Mouse (Mus musculus) midbrain, embryonic 13.5 days (tissue): ENCODE data around the gene Mrrf. TPM values are rescaled to one million over a fixed set of nuclear protein-coding genes. Genes with fewer than 3 reads are reported as not detected.

ENCODE experiments used
- ATAC-seq: fragments of 200-750 bp; cut with Nextera tagmentation; 2 replicates; pipeline ENCODE4 v1.8.0; 2017; ENCODE audit warnings: mild to moderate bottlenecking, moderate TSS enrichment, moderate library complexity
- H3K27ac ChIP-seq: fragments of 300-500 bp; sonication (generic); 2 replicates; pipeline ENCODE4 v1.5.1; 2015; ENCODE audit warnings: inconsistent platforms, mild to moderate bottlenecking, moderate library complexity
- H3K27me3 ChIP-seq: fragments of 300-500 bp; sonication (generic); 2 replicates; pipeline ENCODE4 v1.6.1; 2015; ENCODE audit warnings: mild to moderate bottlenecking, inconsistent platforms
- H3K36me3 ChIP-seq: fragments of 300-500 bp; sonication (generic); 2 replicates; pipeline ENCODE4 v1.6.1; 2015; ENCODE audit warnings: mild to moderate bottlenecking, inconsistent platforms
- H3K4me1 ChIP-seq: fragments of 300-500 bp; sonication (generic); replicated peaks from 2 replicates; pipeline ENCODE4 v1.6.1; 2015; ENCODE audit warnings: inconsistent platforms
- H3K4me2 ChIP-seq: fragments of 300-500 bp; sonication (generic); replicated peaks from 2 replicates; pipeline ENCODE4 v1.6.1; 2015; ENCODE audit warnings: moderate library complexity, mild to moderate bottlenecking, inconsistent platforms
- H3K4me3 ChIP-seq: fragments of 300-500 bp; sonication (generic); replicated peaks from 2 replicates; pipeline ENCODE4 v1.5.1; 2015; ENCODE audit warnings: mild to moderate bottlenecking, inconsistent platforms
- H3K9ac ChIP-seq: fragments of 300-500 bp; sonication (generic); replicated peaks from 2 replicates; pipeline ENCODE4 v1.6.1; 2015; ENCODE audit warnings: mild to moderate bottlenecking, inconsistent platforms
- H3K9me3 ChIP-seq: fragments of 300-500 bp; sonication (generic); 2 replicates; pipeline ENCODE4 v1.6.1; 2016; ENCODE audit warnings: mild to moderate bottlenecking, inconsistent platforms
- WGBS: fragments of 180-500 bp; shearing (Covaris S2); methylation state at CpG from one replicate; pipeline ENCODE4 v1.1.7; 2015; 5-methylcytosine and 5-hydroxymethylcytosine counted together
- polyA plus RNA-seq: library from polyadenylated mRNA; unstranded; fragments of >200 nt; fragmentation: Nextera tagmentation; extraction: Ambion mirVana; gene quantifications from 2 replicates; pipeline ENCODE4 v1.2.1, GENCODE M21; 2015

Mrrf gene
- polyA plus RNA-seq, 1 experiment from 2014 or later, result 24.5 TPM

- Histone ChIP-seq H3K27ac (no peak overlapping the region), H3K4me3 (no peak overlapping the region), H3K9ac (no peak overlapping the region), H3K9me3 (no peaks in the 10 kb centered on the region), H3K4me2 (no peak overlapping the region), H3K4me1 (no peaks in the 10 kb centered on the region), H3K27me3 (no peaks in the 10 kb centered on the region), H3K36me3 (no peaks in the 10 kb centered on the region)
- ATAC-seq, result no peak
- WGBS, result 67% methylated on average over 7 of the region's 7 CpGs
Measured at GRCm38 (mm10) chr2:36222168-36222848, 86.1 kb downstream of the Mrrf start.

- Histone ChIP-seq H3K9me3 (no peaks in the 10 kb centered on the region), H3K27me3 (no peaks in the 10 kb centered on the region), H3K4me3 (no peak overlapping the region), H3K4me1 (no peaks in the 10 kb centered on the region), H3K9ac (no peak overlapping the region), H3K36me3 (no peaks in the 10 kb centered on the region), H3K27ac (no peak overlapping the region), H3K4me2 (no peak overlapping the region)
- no peak for ATAC-seq
Measured at GRCm38 (mm10) chr2:36223436-36223835, 87.2 kb downstream of the Mrrf start.

GRCm38 (mm10) chr2:36224153-36224552 lies 88.0 kb downstream of the Mrrf start:
- Histone ChIP-seq H3K4me2 (no peak overlapping the region), H3K9me3 (no peaks in the 10 kb centered on the region), H3K4me3 (no peak overlapping the region), H3K4me1 (no peaks in the 10 kb centered on the region), H3K36me3 (no peaks in the 10 kb centered on the region), H3K27me3 (0 out of 2 replicates have a peak, but pooled peaks cover 6% of the 10 kb centered on the region), H3K9ac (no peak overlapping the region), H3K27ac (no peak overlapping the region)
- WGBS, result 85% methylated on average over 7 of the region's 7 CpGs
- ATAC-seq, result no peak

GRCm38 (mm10) chr2:36224599-36224998 lies 88.4 kb downstream of the Mrrf start:
- Histone ChIP-seq H3K9ac (no peak overlapping the region), H3K4me3 (no peak overlapping the region), H3K4me2 (no peak overlapping the region), H3K9me3 (no peaks in the 10 kb centered on the region), H3K27ac (no peak overlapping the region), H3K27me3 (0 out of 2 replicates have a peak, but pooled peaks cover 7% of the 10 kb centered on the region), H3K4me1 (no peaks in the 10 kb centered on the region), H3K36me3 (no peaks in the 10 kb centered on the region)
- 41% methylated on average over 2 of the region's 2 CpGs for WGBS
- ATAC-seq, result no peak

- Histone ChIP-seq H3K9me3 (no peaks in the 10 kb centered on the region), H3K27me3 (peaks cover 26% of the 10 kb centered on the region), H3K9ac (peak within 1 kb of the TSS; percentile 61), H3K4me2 (peak within 1 kb of the TSS; percentile 63), H3K4me1 (peaks cover 10% of the 10 kb centered on the region), H3K4me3 (peak within 1 kb of the TSS; percentile 37), H3K27ac (no peak within 1 kb of the TSS), H3K36me3 (no peaks in the 10 kb centered on the region)
- WGBS, result 2% methylated on average over 18 of the region's 18 CpGs
- ATAC-seq, result peak; percentile 61
Measured at GRCm38 (mm10) chr2:36230366-36230765, 94.2 kb downstream of the Mrrf start, which contains the start of gene Ptgs1. Gene Ptgs1 (plus strand): TSS chr2:36230426.

GRCm38 (mm10) chr2:36230967-36231366 lies 94.8 kb downstream of the Mrrf start:
- Histone ChIP-seq H3K27me3 (peaks cover 26% of the 10 kb centered on the region), H3K9ac (peak overlapping the region; percentile 61; the same call in 1 of the 2 replicates), H3K9me3 (no peaks in the 10 kb centered on the region), H3K4me3 (peak overlapping the region; percentile 37), H3K4me1 (peaks cover 10% of the 10 kb centered on the region), H3K36me3 (no peaks in the 10 kb centered on the region), H3K27ac (no peak overlapping the region), H3K4me2 (peak overlapping the region; percentile 63)
- ATAC-seq, result no peak
- WGBS, result 53% methylated on average over 9 of the region's 10 CpGs

GRCm38 (mm10) chr2:36234526-36235368 lies 98.6 kb downstream of the Mrrf start:
- no peak overlapping the region for H3K9ac ChIP-seq
- H3K36me3 ChIP-seq, result no peaks in the 10 kb centered on the region
- H3K9me3 ChIP-seq, result no peaks in the 10 kb centered on the region
- no peak overlapping the region for H3K27ac ChIP-seq
- peaks cover 18% of the 10 kb centered on the region for H3K27me3 ChIP-seq
- WGBS, result 74% methylated on average over 7 of the region's 7 CpGs
- no peak for ATAC-seq
- H3K4me1 ChIP-seq, result peaks cover 10% of the 10 kb centered on the region
- H3K4me2 ChIP-seq, result no peak overlapping the region
- no peak overlapping the region for H3K4me3 ChIP-seq

GRCm38 (mm10) chr2:36235917-36236316 lies 99.7 kb downstream of the Mrrf start:
- 63% methylated on average over 4 of the region's 4 CpGs for WGBS
- no peaks in the 10 kb centered on the region for H3K9me3 ChIP-seq
- no peak overlapping the region for H3K4me2 ChIP-seq
- no peak overlapping the region for H3K27ac ChIP-seq
- H3K36me3 ChIP-seq, result no peaks in the 10 kb centered on the region
- no peak overlapping the region for H3K4me3 ChIP-seq
- peaks cover 10% of the 10 kb centered on the region for H3K27me3 ChIP-seq
- H3K9ac ChIP-seq, result no peak overlapping the region
- peaks cover under 1% of the 10 kb centered on the region; the same call in 1 of the 2 replicates for H3K4me1 ChIP-seq
- no peak for ATAC-seq

- no peak for ATAC-seq
- no peak overlapping the region for H3K9ac ChIP-seq
- H3K4me3 ChIP-seq, result no peak overlapping the region
- no peaks in the 10 kb centered on the region for H3K9me3 ChIP-seq
- no peaks in the 10 kb centered on the region for H3K36me3 ChIP-seq
- no peak overlapping the region for H3K4me2 ChIP-seq
- WGBS, result 93% methylated on average over 5 of the region's 5 CpGs
- no peaks in the 10 kb centered on the region for H3K27me3 ChIP-seq
- H3K27ac ChIP-seq, result no peak overlapping the region
- no peaks in the 10 kb centered on the region for H3K4me1 ChIP-seq
Measured at GRCm38 (mm10) chr2:36236889-36237288, 100.7 kb downstream of the Mrrf start.

GRCm38 (mm10) chr2:36237557-36237956 lies 101.4 kb downstream of the Mrrf start:
- no peaks in the 10 kb centered on the region for H3K36me3 ChIP-seq
- no peak overlapping the region for H3K4me3 ChIP-seq
- H3K4me2 ChIP-seq, result no peak overlapping the region
- no peak overlapping the region for H3K9ac ChIP-seq
- no peak for ATAC-seq
- no peaks in the 10 kb centered on the region for H3K4me1 ChIP-seq
- no peak overlapping the region for H3K27ac ChIP-seq
- 93% methylated on average over 6 of the region's 6 CpGs for WGBS
- H3K9me3 ChIP-seq, result no peaks in the 10 kb centered on the region
- no peaks in the 10 kb centered on the region for H3K27me3 ChIP-seq

GRCm38 (mm10) chr2:36238467-36238866 lies 102.3 kb downstream of the Mrrf start:
- no peak overlapping the region for H3K4me2 ChIP-seq
- no peak for ATAC-seq
- no peaks in the 10 kb centered on the region for H3K9me3 ChIP-seq
- 68% methylated on average over 3 of the region's 3 CpGs for WGBS
- H3K4me3 ChIP-seq, result no peak overlapping the region
- no peak overlapping the region for H3K9ac ChIP-seq
- no peaks in the 10 kb centered on the region for H3K4me1 ChIP-seq
- H3K27me3 ChIP-seq, result no peaks in the 10 kb centered on the region
- no peaks in the 10 kb centered on the region for H3K36me3 ChIP-seq
- H3K27ac ChIP-seq, result no peak overlapping the region

- WGBS, result 85% methylated on average over 2 of the region's 2 CpGs
- H3K4me3 ChIP-seq, result no peak overlapping the region
- H3K9ac ChIP-seq, result no peak overlapping the region
- no peaks in the 10 kb centered on the region for H3K36me3 ChIP-seq
- H3K27me3 ChIP-seq, result no peaks in the 10 kb centered on the region
- no peak overlapping the region for H3K27ac ChIP-seq
- H3K4me1 ChIP-seq, result no peaks in the 10 kb centered on the region
- H3K4me2 ChIP-seq, result no peak overlapping the region
- H3K9me3 ChIP-seq, result no peaks in the 10 kb centered on the region
- ATAC-seq, result no peak
Measured at GRCm38 (mm10) chr2:36238951-36239350, 102.8 kb downstream of the Mrrf start.
